Mouse (Mus musculus): ENCODE results near the gene Cacna1c. TPM values are rescaled to one million over a fixed set of nuclear protein-coding genes. Genes with fewer than 3 reads are reported as not detected.

Cacna1c gene
- polyA plus RNA-seq, 1 experiment: 16.7 TPM

DNA sequence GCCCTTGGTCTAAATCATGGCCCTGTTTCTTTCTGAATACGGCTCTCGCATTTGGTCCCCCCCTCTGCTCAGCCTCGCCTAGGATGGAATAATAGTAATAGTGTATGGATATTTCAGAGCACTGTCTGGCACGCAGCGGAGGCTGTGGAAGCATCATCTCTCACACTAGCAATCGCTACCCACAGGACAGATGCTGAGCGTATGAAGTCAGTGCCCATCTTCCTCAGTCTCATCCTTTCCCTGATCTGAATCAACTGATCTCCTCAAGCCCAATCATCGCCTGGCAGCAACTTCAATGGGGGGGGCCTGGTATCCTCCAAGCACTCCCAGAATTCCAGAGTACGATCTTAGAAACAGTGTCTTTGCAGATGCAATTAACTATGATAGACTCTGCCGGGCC lies 518.2 kb downstream of the Cacna1c start:
- H3K27ac ChIP-seq (ENCODE audit: insufficient read depth, low read length): no peak overlapping the region

DNA sequence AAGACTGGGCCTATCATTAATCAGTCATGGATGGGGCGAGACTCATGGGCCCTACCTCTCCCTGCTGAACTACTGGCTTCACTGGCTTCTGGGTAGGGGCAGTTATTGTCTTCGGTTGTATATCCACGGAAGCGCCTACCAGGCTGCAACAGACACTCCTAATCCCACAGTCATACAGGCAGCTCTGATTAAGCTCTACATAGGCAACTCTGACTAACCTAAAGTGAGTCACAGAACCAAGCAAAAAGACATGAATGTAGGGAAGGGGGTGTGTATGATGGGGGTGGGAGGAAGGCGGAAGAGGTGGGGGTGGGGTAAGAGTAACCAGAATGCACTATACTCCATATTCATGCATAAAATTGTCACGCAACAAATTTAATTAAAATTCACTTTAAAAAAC lies 518.9 kb downstream of the Cacna1c start:
- H3K27ac ChIP-seq (ENCODE audit: insufficient read depth, low read length): no peak overlapping the region
- 96% methylated on average over 6 of the region's 6 CpGs for WGBS
- DNase-seq: no peak
- TF ChIP-seq POLR2A (IDR thresholded peaks at IDR 0.05; ENCODE audit: borderline replicate concordance, insufficient read depth, low read length): no peak
- H3K4me3 ChIP-seq (replicated peaks; ENCODE audit: insufficient read depth, low read depth, low read length): no peak overlapping the region
- H3K27me3 ChIP-seq (ENCODE audit: control insufficient read depth, insufficient read depth, low read length): no peaks in the 10 kb centered on the region
- peaks cover 18% of the 10 kb centered on the region for H3K4me1 ChIP-seq (ENCODE audit: control insufficient read depth, insufficient read depth, low read length)

More for the DNA sequence above, 518.2 kb downstream of the Cacna1c start:
- 96% methylated on average over 10 of the region's 10 CpGs for WGBS
- no peak for DNase-seq
- Histone ChIP-seq H3K4me1 (ENCODE audit: control insufficient read depth, insufficient read depth, low read length) (peaks cover 18% of the 10 kb centered on the region), H3K27me3 (ENCODE audit: control insufficient read depth, insufficient read depth, low read length) (no peaks in the 10 kb centered on the region), H3K4me3 (replicated peaks; ENCODE audit: insufficient read depth, low read depth, low read length) (no peak overlapping the region)
- TF ChIP-seq CTCF (IDR thresholded peaks at IDR 0.05; ENCODE audit: borderline replicate concordance, insufficient read depth, low read depth, low read length) (no peak), POLR2A (IDR thresholded peaks at IDR 0.05; ENCODE audit: borderline replicate concordance, insufficient read depth, low read length) (no peak)

DNA sequence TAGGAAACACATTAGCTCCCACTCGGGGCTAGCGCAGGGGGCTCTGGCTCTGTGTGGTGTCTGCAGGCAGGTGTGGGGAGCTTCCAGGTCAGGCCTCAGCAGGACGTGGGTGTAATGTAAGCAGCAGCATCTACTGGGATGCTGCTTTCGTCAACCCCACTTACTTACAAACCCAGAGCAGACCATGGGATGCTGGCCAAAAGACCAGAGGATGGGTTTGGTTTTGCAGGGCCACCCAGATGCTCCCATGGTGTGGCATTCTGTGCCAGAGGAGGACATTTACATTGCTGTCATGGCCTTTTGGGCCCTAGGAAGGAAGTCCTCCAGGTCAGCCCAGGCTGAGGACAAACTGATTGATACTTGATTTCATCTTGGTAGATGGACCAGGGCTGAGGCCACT lies 521.4 kb downstream of the Cacna1c start:
- DNase-seq: no peak
- 72% methylated on average over 4 of the region's 4 CpGs for WGBS
- TF ChIP-seq POLR2A (IDR thresholded peaks at IDR 0.05; ENCODE audit: borderline replicate concordance, insufficient read depth, low read length) (no peak), CTCF (IDR thresholded peaks at IDR 0.05; ENCODE audit: borderline replicate concordance, insufficient read depth, low read depth, low read length) (no peak)
- no peaks in the 10 kb centered on the region for H3K27me3 ChIP-seq (ENCODE audit: control insufficient read depth, insufficient read depth, low read length)
- H3K4me1 ChIP-seq (ENCODE audit: control insufficient read depth, insufficient read depth, low read length): peaks cover 14% of the 10 kb centered on the region
- 0 out of 2 replicates have a peak overlapping the region, but pooled peaks have one; percentile 46 for H3K27ac ChIP-seq (ENCODE audit: insufficient read depth, low read length)
- no peak overlapping the region for H3K4me3 ChIP-seq (replicated peaks; ENCODE audit: insufficient read depth, low read depth, low read length)

DNA sequence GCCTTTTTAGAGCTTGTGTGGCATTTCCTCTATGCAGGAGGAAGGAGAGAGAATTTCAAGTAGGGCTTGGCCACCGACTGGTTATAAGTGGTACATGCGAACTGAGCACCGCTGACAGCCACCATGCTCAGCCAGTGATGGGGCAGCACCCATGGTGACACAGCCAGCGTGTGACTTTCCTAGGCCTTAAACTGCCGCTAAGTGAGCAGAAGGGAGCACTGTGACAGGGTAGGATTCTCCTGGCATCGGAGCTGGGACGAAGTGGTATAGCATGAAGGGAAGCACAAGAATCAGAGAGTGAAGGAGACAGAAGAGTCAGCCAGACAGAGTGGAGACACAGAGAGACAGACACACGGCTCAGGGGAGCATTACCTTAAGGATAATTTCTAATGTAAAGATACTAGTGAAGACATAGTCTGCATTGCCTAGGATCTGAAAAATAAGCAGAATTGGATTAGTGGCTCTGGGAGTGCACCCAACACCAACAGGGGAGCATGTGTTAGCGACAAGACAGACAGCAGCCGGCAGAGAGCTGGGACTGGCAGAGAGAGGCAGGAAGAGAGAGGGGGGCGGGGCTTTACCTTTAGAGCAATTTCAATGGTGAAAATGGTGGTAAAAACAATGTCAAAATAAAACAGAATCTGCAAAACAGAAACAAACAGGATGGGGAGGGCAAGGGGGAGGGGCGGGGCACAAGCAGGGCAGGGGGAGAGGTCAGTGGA lies 522.1 kb downstream of the Cacna1c start:
- 48% methylated on average over 12 of the region's 12 CpGs for WGBS
- peak; percentile 37 to 55 for DNase-seq
- H3K27me3 ChIP-seq (ENCODE audit: control insufficient read depth, insufficient read depth, low read length): no peaks in the 10 kb centered on the region

DNA sequence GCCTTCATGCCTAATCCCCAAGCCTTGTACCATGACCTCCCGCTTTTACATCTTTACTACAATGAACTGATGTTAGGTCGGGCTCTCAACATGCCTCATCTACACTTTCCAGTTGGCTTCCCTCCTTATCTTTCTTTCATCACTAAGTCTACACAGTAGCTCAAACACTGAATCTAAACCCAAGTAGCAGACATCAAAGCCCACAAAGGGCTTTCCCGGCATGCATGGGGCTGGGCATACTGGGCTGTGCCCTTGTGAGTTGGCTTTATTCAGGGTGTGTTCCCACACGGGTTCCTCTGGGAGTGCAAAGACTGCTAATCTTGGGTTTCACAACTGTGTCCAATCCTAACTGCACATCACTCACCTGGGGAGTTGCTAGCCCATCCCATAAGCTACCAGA lies 542.9 kb downstream of the Cacna1c start:
- no peak overlapping the region for H3K4me3 ChIP-seq (replicated peaks; ENCODE audit: insufficient read depth, low read depth, low read length)
- H3K27ac ChIP-seq (ENCODE audit: insufficient read depth, low read length): no peak overlapping the region
- TF ChIP-seq POLR2A (IDR thresholded peaks at IDR 0.05; ENCODE audit: borderline replicate concordance, insufficient read depth, low read length) (no peak), CTCF (IDR thresholded peaks at IDR 0.05; ENCODE audit: borderline replicate concordance, insufficient read depth, low read depth, low read length) (no peak)
- WGBS: 92% methylated on average over 4 of the region's 4 CpGs
- no peaks in the 10 kb centered on the region for H3K4me1 ChIP-seq (ENCODE audit: control insufficient read depth, insufficient read depth, low read length)
- no peaks in the 10 kb centered on the region for H3K27me3 ChIP-seq (ENCODE audit: control insufficient read depth, insufficient read depth, low read length)
- DNase-seq: no peak

More for the DNA sequence above, 522.1 kb downstream of the Cacna1c start:
- H3K27ac ChIP-seq (ENCODE audit: insufficient read depth, low read length): 0 out of 2 replicates have a peak overlapping the region, but pooled peaks have one; percentile 12
- TF ChIP-seq CTCF (IDR thresholded peaks at IDR 0.05; ENCODE audit: borderline replicate concordance, insufficient read depth, low read depth, low read length): no peak
- no peak for TF ChIP-seq POLR2A (IDR thresholded peaks at IDR 0.05; ENCODE audit: borderline replicate concordance, insufficient read depth, low read length)
- peaks cover 14% of the 10 kb centered on the region for H3K4me1 ChIP-seq (ENCODE audit: control insufficient read depth, insufficient read depth, low read length)
- H3K4me3 ChIP-seq (replicated peaks; ENCODE audit: insufficient read depth, low read depth, low read length): no peak overlapping the region

DNA sequence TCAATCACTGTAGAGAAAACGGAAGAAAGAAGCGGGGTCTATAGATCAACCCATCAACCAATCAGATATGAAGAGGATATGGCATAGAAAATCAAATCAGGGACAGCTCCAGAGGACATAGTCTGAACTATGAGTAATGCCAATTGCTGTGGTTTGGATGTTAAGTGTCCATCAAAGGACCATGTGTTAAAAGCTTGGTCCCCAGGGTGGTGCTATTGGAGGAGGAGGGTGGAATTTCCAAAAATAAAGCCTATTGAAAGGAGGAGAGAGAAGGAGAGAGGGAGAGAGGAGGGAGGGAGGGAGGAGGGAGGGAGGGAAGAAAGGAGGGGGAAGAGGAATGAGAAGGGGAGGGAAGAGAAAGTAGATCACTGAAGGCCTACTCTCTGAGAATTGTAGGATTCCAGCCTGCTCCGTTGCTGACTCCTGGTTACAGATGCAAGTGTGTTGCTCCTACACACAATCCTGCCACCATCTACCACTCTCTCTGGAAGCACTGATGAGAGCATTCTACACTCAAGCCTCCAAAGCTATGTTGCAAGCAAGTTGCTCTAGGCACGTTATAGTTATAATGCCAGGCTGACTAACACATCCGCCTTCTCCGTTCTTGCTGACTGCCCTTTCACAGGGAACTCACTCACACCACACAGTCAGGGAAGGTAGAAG lies 547.0 kb downstream of the Cacna1c start:
- H3K4me3 ChIP-seq (replicated peaks; ENCODE audit: insufficient read depth, low read depth, low read length): no peak overlapping the region
- no peak overlapping the region for H3K27ac ChIP-seq (ENCODE audit: insufficient read depth, low read length)
- no peak for DNase-seq
- peaks cover 9% of the 10 kb centered on the region for H3K4me1 ChIP-seq (ENCODE audit: control insufficient read depth, insufficient read depth, low read length)
- no peaks in the 10 kb centered on the region for H3K27me3 ChIP-seq (ENCODE audit: control insufficient read depth, insufficient read depth, low read length)
- 90% methylated on average over 6 of the region's 6 CpGs for WGBS
- no peak for TF ChIP-seq POLR2A (IDR thresholded peaks at IDR 0.05; ENCODE audit: borderline replicate concordance, insufficient read depth, low read length)
- no peak for TF ChIP-seq CTCF (IDR thresholded peaks at IDR 0.05; ENCODE audit: borderline replicate concordance, insufficient read depth, low read depth, low read length)

DNA sequence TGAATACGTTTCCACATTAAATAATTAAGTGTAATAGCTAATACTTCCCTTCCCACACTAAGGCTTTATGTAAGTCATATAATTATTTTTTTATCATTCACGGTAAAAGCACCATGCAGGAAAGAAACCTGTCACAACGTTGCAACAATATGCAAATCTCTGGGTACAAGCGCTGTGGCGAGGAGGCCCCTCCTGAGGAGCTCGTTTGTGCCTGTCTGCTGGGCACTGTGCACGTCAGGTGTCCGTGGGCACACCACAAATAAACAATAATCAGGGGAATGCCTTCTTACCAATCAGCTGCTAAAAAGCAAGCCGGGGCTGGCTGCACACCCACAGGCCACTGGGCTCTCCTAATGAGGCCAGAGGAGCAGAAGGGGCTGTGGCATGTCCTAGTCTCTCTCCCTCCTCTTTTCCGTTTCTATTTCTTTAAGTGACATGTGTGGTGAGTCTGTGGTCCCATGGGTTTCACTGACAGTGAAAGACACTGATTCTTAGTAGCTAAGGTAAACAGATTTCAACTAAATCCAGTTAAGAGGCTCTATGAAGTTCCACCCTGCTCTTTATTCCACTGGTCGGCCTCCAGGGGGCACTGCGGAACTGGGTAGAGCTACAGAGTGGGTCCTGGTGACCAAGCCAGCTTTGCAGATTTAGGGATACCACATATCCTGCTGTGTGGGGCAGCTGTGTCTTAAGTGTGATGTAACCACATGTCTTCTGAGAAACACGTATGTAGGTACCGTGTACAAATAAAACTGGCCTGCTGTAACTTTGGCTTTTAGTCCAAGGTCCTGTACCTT lies 549.8 kb downstream of the Cacna1c start:
- 46% methylated on average over 14 of the region's 14 CpGs for WGBS
- Histone ChIP-seq H3K4me3 (replicated peaks; ENCODE audit: insufficient read depth, low read depth, low read length) (no peak overlapping the region), H3K27ac (ENCODE audit: insufficient read depth, low read length) (no peak overlapping the region), H3K4me1 (ENCODE audit: control insufficient read depth, insufficient read depth, low read length) (peaks cover 20% of the 10 kb centered on the region), H3K27me3 (ENCODE audit: control insufficient read depth, insufficient read depth, low read length) (no peaks in the 10 kb centered on the region)
- DNase-seq: peak; percentile 79 to 85
- peak; percentile 88 for TF ChIP-seq CTCF (IDR thresholded peaks at IDR 0.05; ENCODE audit: borderline replicate concordance, insufficient read depth, low read depth, low read length)
- no peak for TF ChIP-seq POLR2A (IDR thresholded peaks at IDR 0.05; ENCODE audit: borderline replicate concordance, insufficient read depth, low read length)
